Mouse (Mus musculus) kidney, adult 8-10 months (tissue): ENCODE measurements around the gene Pcnx2.

Experiments
- DNase-seq, 2 experiments: peaks; one replicate each; pipeline ENCODE4 v3.0.0; 2022

Gene Pcnx2

GRCm38 (mm10) chr8:125704434-125704833, 193.7 kb downstream of the Pcnx2 start:
- no peak for DNase-seq

DNA sequence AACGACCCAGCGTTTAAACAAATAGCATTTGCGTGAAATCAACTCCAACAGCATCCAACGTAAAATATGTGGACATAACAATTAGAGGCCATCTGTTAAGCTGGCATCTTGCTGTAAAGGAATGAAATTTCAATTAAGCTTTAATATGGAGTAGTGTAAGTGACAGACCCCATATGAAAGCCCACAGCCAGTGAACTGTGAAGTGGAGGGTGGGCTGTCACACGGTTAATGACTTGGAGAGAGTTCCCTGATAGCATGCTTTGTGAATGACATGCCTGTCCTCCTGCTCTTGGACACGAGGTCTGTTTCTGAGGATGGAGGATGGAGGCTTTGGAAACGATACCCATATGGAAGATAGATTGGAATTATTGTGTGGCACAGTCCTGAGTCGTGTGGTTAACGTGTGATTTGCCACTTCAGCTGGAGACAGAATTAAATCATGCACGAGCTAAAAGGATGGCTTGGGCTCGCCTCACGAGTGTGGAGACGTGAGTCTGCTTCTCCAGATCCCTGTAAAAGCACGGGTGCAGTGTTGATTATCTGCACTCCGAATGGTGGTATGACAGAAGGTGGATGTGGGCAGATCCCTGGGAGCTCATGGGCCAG, 195.1 kb downstream of the Pcnx2 start:
- DNase-seq, result no peak
